Mouse (Mus musculus): ENCODE results near the gene Scn9a. TPM values are rescaled to one million over a fixed set of nuclear protein-coding genes. Genes with fewer than 3 reads are reported as not detected.
A peak's percentile ranks its signal among the peaks of the same experiment; 100 is the strongest.

Gene Scn9a
- polyA plus RNA-seq (2016; fragmentation: Nextera tagmentation; extraction: Ambion mirVana), result 0.03 and 0.04 TPM in 2 replicates

GRCm38 (mm10) chr2:66634580-66635359 lies at the start of gene Scn9a:
TSS of gene Scn9a (minus strand) at chr2:66634962.
- H3K4me3 ChIP-seq, result peak within 1 kb of the TSS; percentile 36
- H3K27ac ChIP-seq (ENCODE audit: poor library complexity, severe bottlenecking), result no peak within 1 kb of the TSS
- no peak within 1 kb of the TSS for H3K9ac ChIP-seq
- H3K4me1 ChIP-seq (replicated peaks), result no peaks in the 10 kb centered on the region
- 3% methylated on average over 29 of the region's 29 CpGs for WGBS
- peaks cover 20% of the 10 kb centered on the region; the same call in 1 of the 2 replicates for H3K27me3 ChIP-seq (replicated peaks)
- H3K4me2 ChIP-seq, result peak within 1 kb of the TSS; percentile 72
- ATAC-seq (ENCODE audit: insufficient number of reproducible peaks, low FRiP score), result no peak; the same call in 1 of the 2 replicates
- no peaks in the 10 kb centered on the region for H3K36me3 ChIP-seq
- no peaks in the 10 kb centered on the region for H3K9me3 ChIP-seq (replicated peaks)

GRCm38 (mm10) chr2:66661988-66662387 lies 27.2 kb upstream of the Scn9a start:
- Histone ChIP-seq H3K9ac (no peak overlapping the region), H3K9me3 (replicated peaks) (no peaks in the 10 kb centered on the region), H3K4me3 (no peak overlapping the region), H3K4me2 (no peak overlapping the region), H3K27me3 (replicated peaks) (no peaks in the 10 kb centered on the region), H3K36me3 (no peaks in the 10 kb centered on the region), H3K27ac (ENCODE audit: poor library complexity, severe bottlenecking) (no peak overlapping the region), H3K4me1 (replicated peaks) (no peaks in the 10 kb centered on the region)
- no peak for ATAC-seq (ENCODE audit: insufficient number of reproducible peaks, low FRiP score)
- 67% methylated on average over 1 of the region's 1 CpGs for WGBS

DNA sequence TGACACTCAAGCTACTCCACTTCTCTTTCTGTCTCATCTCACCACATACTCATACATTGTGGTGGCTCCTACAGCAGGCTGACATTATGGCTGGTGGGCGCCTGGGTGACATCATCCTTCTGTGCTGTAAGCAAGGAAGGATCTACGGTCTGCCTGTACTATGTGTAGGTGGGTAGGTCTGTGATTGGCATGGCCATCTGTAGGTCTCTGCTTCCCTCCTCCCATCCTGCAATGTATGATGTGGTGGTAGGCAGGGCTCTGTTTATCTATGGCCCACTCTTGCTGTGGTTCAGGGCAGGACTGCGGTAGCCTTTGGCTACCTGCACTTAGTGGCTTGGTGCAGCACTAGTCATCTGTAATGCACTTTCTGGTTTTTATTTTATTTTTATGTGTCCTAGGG lies 21.7 kb upstream of the Scn9a start:
- Histone ChIP-seq H3K4me3 (no peak overlapping the region), H3K9ac (no peak overlapping the region), H3K27ac (ENCODE audit: poor library complexity, severe bottlenecking) (no peak overlapping the region), H3K9me3 (replicated peaks) (no peaks in the 10 kb centered on the region), H3K4me1 (replicated peaks) (no peaks in the 10 kb centered on the region), H3K36me3 (no peaks in the 10 kb centered on the region), H3K27me3 (replicated peaks) (no peaks in the 10 kb centered on the region), H3K4me2 (no peak overlapping the region)
- ATAC-seq (ENCODE audit: insufficient number of reproducible peaks, low FRiP score), result no peak
- WGBS, result 84% methylated on average over 3 of the region's 3 CpGs

GRCm38 (mm10) chr2:66655431-66655830 lies 20.7 kb upstream of the Scn9a start:
- Histone ChIP-seq H3K9ac (no peak overlapping the region), H3K9me3 (replicated peaks) (no peaks in the 10 kb centered on the region), H3K36me3 (no peaks in the 10 kb centered on the region), H3K4me1 (replicated peaks) (no peaks in the 10 kb centered on the region), H3K27me3 (replicated peaks) (no peaks in the 10 kb centered on the region), H3K4me2 (no peak overlapping the region), H3K27ac (ENCODE audit: poor library complexity, severe bottlenecking) (no peak overlapping the region), H3K4me3 (no peak overlapping the region)
- 63% methylated on average over 2 of the region's 2 CpGs for WGBS
- ATAC-seq (ENCODE audit: insufficient number of reproducible peaks, low FRiP score), result no peak

DNA sequence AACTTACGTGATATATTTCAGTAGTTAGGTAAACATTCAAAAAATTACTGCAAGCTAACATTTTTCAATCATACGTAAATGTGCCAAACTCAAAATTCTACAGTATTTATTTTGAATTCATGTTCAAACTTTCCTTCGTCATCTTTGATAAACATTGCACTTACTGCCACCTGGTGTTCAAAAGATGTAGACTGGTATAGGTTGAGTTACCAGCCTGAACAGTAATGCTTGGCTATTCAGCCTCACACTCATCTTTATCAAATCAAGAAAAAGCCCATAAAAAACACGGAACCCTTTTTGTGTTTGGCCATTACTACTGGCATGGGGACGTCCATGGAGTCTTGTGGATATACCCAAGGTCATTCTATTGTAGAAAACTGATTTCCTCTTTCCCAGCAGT lies 9.6 kb upstream of the Scn9a start:
- H3K4me3 ChIP-seq, result no peak overlapping the region
- no peaks in the 10 kb centered on the region for H3K9me3 ChIP-seq (replicated peaks)
- 24% methylated on average over 5 of the region's 5 CpGs for WGBS
- H3K9ac ChIP-seq, result no peak overlapping the region
- no peak overlapping the region for H3K4me2 ChIP-seq
- no peaks in the 10 kb centered on the region for H3K27me3 ChIP-seq (replicated peaks)
- no peak for ATAC-seq (ENCODE audit: insufficient number of reproducible peaks, low FRiP score)
- no peaks in the 10 kb centered on the region for H3K36me3 ChIP-seq
- no peak overlapping the region for H3K27ac ChIP-seq (ENCODE audit: poor library complexity, severe bottlenecking)
- no peaks in the 10 kb centered on the region for H3K4me1 ChIP-seq (replicated peaks)

GRCm38 (mm10) chr2:66632728-66633127 lies 2.0 kb downstream of the Scn9a start:
- Histone ChIP-seq H3K9me3 (replicated peaks) (no peaks in the 10 kb centered on the region), H3K36me3 (no peaks in the 10 kb centered on the region), H3K4me3 (no peak overlapping the region), H3K27me3 (replicated peaks) (peaks cover 20% of the 10 kb centered on the region; the same call in 1 of the 2 replicates), H3K4me1 (replicated peaks) (no peaks in the 10 kb centered on the region), H3K27ac (ENCODE audit: poor library complexity, severe bottlenecking) (no peak overlapping the region), H3K9ac (no peak overlapping the region), H3K4me2 (no peak overlapping the region)
- WGBS, result 27% methylated on average over 5 of the region's 5 CpGs
- no peak for ATAC-seq (ENCODE audit: insufficient number of reproducible peaks, low FRiP score)

- WGBS, result 68% methylated on average over 7 of the region's 7 CpGs
- no peak for ATAC-seq (ENCODE audit: insufficient number of reproducible peaks, low FRiP score)
Measured at GRCm38 (mm10) chr2:66611091-66611490, 23.7 kb downstream of the Scn9a start.

GRCm38 (mm10) chr2:66597313-66597712 lies 37.4 kb downstream of the Scn9a start:
- H3K4me2 ChIP-seq, result no peak overlapping the region
- H3K27ac ChIP-seq (ENCODE audit: poor library complexity, severe bottlenecking), result no peak overlapping the region
- H3K27me3 ChIP-seq (replicated peaks), result no peaks in the 10 kb centered on the region
- WGBS, result 72% methylated on average over 6 of the region's 6 CpGs
- no peaks in the 10 kb centered on the region for H3K4me1 ChIP-seq (replicated peaks)
- H3K36me3 ChIP-seq, result no peaks in the 10 kb centered on the region
- H3K9me3 ChIP-seq (replicated peaks), result no peaks in the 10 kb centered on the region
- no peak overlapping the region for H3K9ac ChIP-seq
- no peak overlapping the region for H3K4me3 ChIP-seq
- ATAC-seq (ENCODE audit: insufficient number of reproducible peaks, low FRiP score), result no peak

More at GRCm38 (mm10) chr2:66611091-66611490, 23.7 kb downstream of the Scn9a start:
- no peaks in the 10 kb centered on the region for H3K9me3 ChIP-seq (replicated peaks)
- H3K9ac ChIP-seq, result no peak overlapping the region
- H3K4me3 ChIP-seq, result no peak overlapping the region
- H3K4me2 ChIP-seq, result no peak overlapping the region
- H3K36me3 ChIP-seq, result no peaks in the 10 kb centered on the region
- no peaks in the 10 kb centered on the region for H3K27me3 ChIP-seq (replicated peaks)
- no peaks in the 10 kb centered on the region for H3K4me1 ChIP-seq (replicated peaks)
- no peak overlapping the region for H3K27ac ChIP-seq (ENCODE audit: poor library complexity, severe bottlenecking)

DNA sequence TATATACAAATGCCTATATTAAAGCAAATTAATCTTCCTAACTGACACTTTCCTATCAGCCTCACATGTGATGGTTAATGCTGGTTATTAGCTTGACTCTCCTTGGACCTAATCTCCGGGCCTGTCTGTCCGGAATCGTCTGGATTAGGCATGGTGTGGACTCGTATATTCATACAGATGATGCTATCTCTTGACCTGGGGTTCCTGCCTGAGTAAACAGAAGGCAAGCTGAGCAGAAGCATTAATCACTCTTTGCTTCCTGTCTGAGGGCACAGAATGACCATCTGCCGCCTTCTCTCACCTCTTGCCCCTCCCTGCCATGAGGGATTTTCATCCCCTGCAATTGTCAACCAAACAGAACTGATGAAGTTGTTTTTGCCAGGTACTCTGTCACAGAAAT lies 38.6 kb downstream of the Scn9a start:
- Histone ChIP-seq H3K27ac (ENCODE audit: poor library complexity, severe bottlenecking) (no peak overlapping the region), H3K9me3 (replicated peaks) (no peaks in the 10 kb centered on the region), H3K4me3 (no peak overlapping the region), H3K27me3 (replicated peaks) (no peaks in the 10 kb centered on the region), H3K4me2 (no peak overlapping the region), H3K36me3 (no peaks in the 10 kb centered on the region), H3K4me1 (replicated peaks) (no peaks in the 10 kb centered on the region), H3K9ac (no peak overlapping the region)
- ATAC-seq (ENCODE audit: insufficient number of reproducible peaks, low FRiP score), result no peak
- 60% methylated on average over 5 of the region's 5 CpGs for WGBS

- 66% methylated on average over 3 of the region's 3 CpGs for WGBS
- no peak for ATAC-seq (ENCODE audit: insufficient number of reproducible peaks, low FRiP score)
Measured at GRCm38 (mm10) chr2:66590151-66590550, 44.6 kb downstream of the Scn9a start.

DNA sequence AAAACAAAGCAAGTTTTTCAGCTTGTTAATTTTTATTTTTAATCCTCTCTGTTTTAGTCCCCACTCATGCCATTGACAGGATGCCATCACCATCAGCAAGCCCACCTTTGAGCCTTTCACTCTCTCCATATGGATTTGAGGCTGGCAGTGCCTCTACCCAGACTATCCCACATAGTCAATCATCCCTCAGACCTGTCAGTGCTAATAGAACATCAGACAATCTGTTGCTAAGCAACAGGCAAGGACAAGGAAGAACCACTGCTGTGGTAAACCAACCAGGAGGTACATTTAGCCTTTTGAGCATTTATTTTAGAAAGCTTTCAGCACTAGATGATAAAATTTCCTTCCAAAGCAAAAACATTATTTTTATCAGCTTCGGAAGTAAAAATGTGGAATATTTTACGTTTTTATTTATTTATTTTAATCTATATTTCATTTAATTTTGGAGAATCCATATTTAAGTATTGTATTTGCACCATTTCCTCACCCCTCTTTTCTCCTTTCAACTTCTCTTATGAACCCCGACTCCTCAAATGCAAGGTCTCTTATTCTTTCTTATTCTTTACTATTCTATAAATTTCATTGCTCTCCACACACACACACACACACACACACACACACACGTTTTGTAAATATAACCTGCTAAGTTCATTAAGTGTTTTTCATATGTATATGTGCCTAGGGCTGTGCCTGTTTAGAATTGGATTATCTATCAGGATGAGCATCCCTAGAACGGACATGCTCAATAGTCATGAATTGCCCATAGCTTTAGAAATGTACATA lies 54.5 kb downstream of the Scn9a start:
- no peaks in the 10 kb centered on the region for H3K36me3 ChIP-seq
- H3K4me3 ChIP-seq, result no peak overlapping the region
- 60% methylated on average over 5 of the region's 5 CpGs for WGBS
- no peak overlapping the region for H3K4me2 ChIP-seq
- H3K9ac ChIP-seq, result no peak overlapping the region
- no peak for ATAC-seq (ENCODE audit: insufficient number of reproducible peaks, low FRiP score)
- H3K27me3 ChIP-seq (replicated peaks), result no peaks in the 10 kb centered on the region
- no peaks in the 10 kb centered on the region for H3K4me1 ChIP-seq (replicated peaks)
- H3K27ac ChIP-seq (ENCODE audit: poor library complexity, severe bottlenecking), result no peak overlapping the region
- no peaks in the 10 kb centered on the region for H3K9me3 ChIP-seq (replicated peaks)

More at GRCm38 (mm10) chr2:66590151-66590550, 44.6 kb downstream of the Scn9a start:
- no peaks in the 10 kb centered on the region for H3K36me3 ChIP-seq
- no peak overlapping the region for H3K27ac ChIP-seq (ENCODE audit: poor library complexity, severe bottlenecking)
- no peak overlapping the region for H3K9ac ChIP-seq
- no peaks in the 10 kb centered on the region for H3K27me3 ChIP-seq (replicated peaks)
- no peak overlapping the region for H3K4me2 ChIP-seq
- H3K4me1 ChIP-seq (replicated peaks), result no peaks in the 10 kb centered on the region
- H3K4me3 ChIP-seq, result no peak overlapping the region
- no peaks in the 10 kb centered on the region for H3K9me3 ChIP-seq (replicated peaks)

Data from heart, embryonic 12.5 days (tissue).